Mouse (Mus musculus) MEL (cell line): Measurements from ENCODE around the gene Dnajb1.

ENCODE experiments used
- BHLHE40 ChIP-seq: IDR thresholded peaks from 2 replicates; pipeline ENCODE4 v1.6.1; 2012; ENCODE audit warnings: low read depth, mild to moderate bottlenecking, inconsistent platforms, low read length, improper control_type of control experiment, borderline replicate concordance
- CTCF ChIP-seq, 3 experiments: IDR thresholded peaks in 2 of 3; conservative IDR thresholded peaks in 1 of 3; 2 replicates each; pipeline ENCODE4 v1.5.1; 2011 to 2012; ENCODE audit warnings: low read length in 3 of 3, low read depth in 2 of 3, mild to moderate bottlenecking in 2 of 3, improper control_type of control experiment in 1 of 3, inconsistent platforms in 1 of 3, mixed read lengths in 1 of 3, moderate library complexity in 1 of 3; ENCODE audit not compliant: control insufficient read depth in 1 of 3, insufficient read depth in 1 of 3, poor library complexity in 1 of 3, severe bottlenecking in 1 of 3
- EP300 ChIP-seq, 2 experiments: IDR thresholded peaks; 2 replicates each; pipeline ENCODE4 v1.6.1; 2011; ENCODE audit warnings: improper control_type of control experiment in 2 of 2, low read length in 2 of 2, low read depth in 1 of 2, mild to moderate bottlenecking in 1 of 2
- ETS1 ChIP-seq: IDR thresholded peaks from 2 replicates; pipeline ENCODE4 v1.6.1; 2012; ENCODE audit warnings: low read depth, mild to moderate bottlenecking, inconsistent platforms, low read length, improper control_type of control experiment, moderate library complexity
- POLR2A ChIP-seq, 2 experiments: IDR thresholded peaks; 2 replicates each; pipeline ENCODE4 v1.6.1; 2011 to 2012; ENCODE audit warnings: low read length in 2 of 2, mild to moderate bottlenecking in 2 of 2, control low read depth in 1 of 2, improper control_type of control experiment in 1 of 2, low read depth in 1 of 2, moderate library complexity in 1 of 2; ENCODE audit not compliant: control insufficient read depth in 1 of 2, insufficient read depth in 1 of 2, poor library complexity in 1 of 2
- POLR2AphosphoS2 ChIP-seq: IDR thresholded peaks from 2 replicates; pipeline ENCODE4 v1.6.1; 2011; ENCODE audit warnings: low read length, improper control_type of control experiment
- ZC3H11A ChIP-seq: IDR thresholded peaks from 2 replicates; pipeline ENCODE4 v1.6.1; 2012; ENCODE audit warnings: low read depth, mild to moderate bottlenecking, inconsistent platforms, low read length, improper control_type of control experiment
- ZNF384 ChIP-seq: IDR thresholded peaks from 2 replicates; pipeline ENCODE4 v1.6.1; 2012; ENCODE audit warnings: low read depth, mild to moderate bottlenecking, inconsistent platforms, low read length, improper control_type of control experiment

- TF ChIP-seq POLR2A (IDR thresholded peaks at IDR 0.05; ENCODE audit: control insufficient read depth in 1 of 2, insufficient read depth in 1 of 2, low read depth in 1 of 2, low read length in 2 of 2, poor library complexity in 1 of 2) (no peak), POLR2AphosphoS2 (no peak), ZNF384 (no peak), ZC3H11A (no peak), ETS1 (no peak), CTCF (IDR thresholded peaks at IDR 0.05 in 2 of 3, conservative IDR thresholded peaks at IDR 0.05 in 1 of 3; ENCODE audit: control insufficient read depth in 1 of 3, insufficient read depth in 1 of 3, low read depth in 2 of 3, low read length in 3 of 3, poor library complexity in 1 of 3, severe bottlenecking in 1 of 3) (no peak), EP300 (IDR thresholded peaks at IDR 0.05; ENCODE audit: low read depth in 1 of 2, low read length in 2 of 2) (no peak), BHLHE40 (no peak)
Observed at GRCm38 (mm10) chr8:83621691-83622388, 13.8 kb downstream of the Dnajb1 start.
